Mouse (Mus musculus) layer of hippocampus, adult 11-12 months (tissue): ENCODE data around the gene Kmt5a.
A peak's percentile ranks its signal among the peaks of the same experiment; 100 is the strongest.
"Not testable (repeated sequence)": the region's sequence is repeated elsewhere in the genome, so short reads cannot be mapped to it uniquely, and the experiment has no call there.

Experiments used
- DNase-seq: peaks from one replicate; pipeline ENCODE4 v3.0.0; 2022; ENCODE audit warnings: low spot score

The Kmt5a gene

GRCm38 (mm10) chr5:124483655-124484396 is 44.1 kb downstream of the Kmt5a start:
- no peak for DNase-seq

DNA sequence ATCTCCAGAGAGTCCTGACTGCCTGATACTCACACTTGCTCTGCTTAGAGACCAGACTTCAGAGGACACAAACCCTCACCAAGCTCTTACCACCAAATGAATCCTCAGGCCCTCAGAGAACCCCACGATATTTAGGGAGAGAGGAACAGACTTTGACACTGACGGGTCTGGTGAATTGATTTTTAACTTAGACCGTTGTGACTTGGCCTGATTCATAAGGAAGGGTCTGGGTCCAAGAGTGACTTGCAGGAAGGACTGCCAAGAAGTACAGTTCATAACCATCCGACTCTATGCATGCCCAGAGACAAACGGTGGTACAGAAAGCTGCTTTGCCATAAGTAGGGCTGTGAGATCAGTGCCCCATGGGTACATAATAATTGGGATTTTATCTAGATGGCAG is 45.9 kb downstream of the Kmt5a start:
- no peak for DNase-seq

DNA sequence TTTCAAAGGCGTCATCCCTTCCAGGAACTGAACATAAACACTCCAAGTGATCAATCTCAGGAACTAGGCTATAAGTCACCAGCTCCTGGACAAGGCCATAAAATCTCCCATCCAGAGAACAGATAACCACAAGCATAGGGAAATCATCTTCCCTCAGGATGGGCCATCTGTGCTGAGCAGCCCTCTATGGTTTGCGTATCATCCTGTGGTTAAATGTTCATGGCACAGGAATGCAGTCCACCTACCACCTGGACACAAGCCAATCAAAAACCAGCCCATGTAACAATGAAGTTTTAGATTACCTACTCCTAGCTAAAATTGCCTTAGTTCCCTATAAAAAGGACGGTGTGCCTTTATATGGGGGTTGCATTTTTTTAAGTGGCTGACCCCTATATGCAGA is 49.2 kb downstream of the Kmt5a start:
- DNase-seq: no peak

DNA sequence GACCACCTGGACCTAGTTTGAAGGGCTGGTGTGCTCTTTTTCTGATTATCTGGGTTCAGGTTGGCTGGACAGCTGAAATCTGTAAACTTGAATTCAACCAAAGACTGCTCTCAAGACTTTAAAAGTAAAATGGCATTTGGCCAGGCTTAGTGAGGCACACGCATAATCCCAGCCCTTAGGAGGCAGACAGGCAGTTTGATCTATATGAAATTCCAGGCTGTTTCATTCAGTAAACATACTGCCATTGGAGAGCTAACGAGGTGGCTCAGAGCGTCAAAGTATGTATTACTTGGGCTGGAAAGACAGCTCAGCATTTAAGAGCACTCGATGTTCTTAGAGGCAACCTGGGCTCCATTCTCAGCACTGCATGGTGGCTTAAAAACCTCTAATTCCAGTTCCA is 52.0 kb downstream of the Kmt5a start:
- no peak for DNase-seq

DNA sequence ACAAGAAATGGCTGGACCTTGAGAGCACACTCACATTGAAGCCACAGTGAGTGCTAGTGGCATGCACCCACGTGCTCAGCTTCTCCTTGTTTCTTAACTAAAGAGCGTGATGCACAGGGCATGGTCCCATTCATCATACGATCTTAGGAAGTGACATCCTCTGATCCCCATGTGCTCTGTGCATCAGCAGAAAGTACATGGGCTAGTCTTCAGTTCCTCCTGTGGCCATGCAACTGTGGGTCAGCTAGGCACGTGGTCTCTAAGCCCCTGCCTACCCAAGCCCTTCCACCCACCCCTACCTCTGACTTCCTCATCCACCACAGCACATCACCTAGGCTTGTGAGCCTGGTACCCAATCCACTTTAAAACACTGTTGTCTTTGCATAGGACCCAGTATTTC is 52.9 kb downstream of the Kmt5a start:
- peak; percentile 57 for DNase-seq

- DNase-seq: no peak
These were observed 53.7 kb downstream of the Kmt5a start for GRCm38 (mm10) chr5:124493455-124493854.

- DNase-seq: no peak
These were observed 55.8 kb downstream of the Kmt5a start for GRCm38 (mm10) chr5:124495547-124495946.

- no peak for DNase-seq
These were observed 57.1 kb downstream of the Kmt5a start for GRCm38 (mm10) chr5:124496614-124497514.

DNA sequence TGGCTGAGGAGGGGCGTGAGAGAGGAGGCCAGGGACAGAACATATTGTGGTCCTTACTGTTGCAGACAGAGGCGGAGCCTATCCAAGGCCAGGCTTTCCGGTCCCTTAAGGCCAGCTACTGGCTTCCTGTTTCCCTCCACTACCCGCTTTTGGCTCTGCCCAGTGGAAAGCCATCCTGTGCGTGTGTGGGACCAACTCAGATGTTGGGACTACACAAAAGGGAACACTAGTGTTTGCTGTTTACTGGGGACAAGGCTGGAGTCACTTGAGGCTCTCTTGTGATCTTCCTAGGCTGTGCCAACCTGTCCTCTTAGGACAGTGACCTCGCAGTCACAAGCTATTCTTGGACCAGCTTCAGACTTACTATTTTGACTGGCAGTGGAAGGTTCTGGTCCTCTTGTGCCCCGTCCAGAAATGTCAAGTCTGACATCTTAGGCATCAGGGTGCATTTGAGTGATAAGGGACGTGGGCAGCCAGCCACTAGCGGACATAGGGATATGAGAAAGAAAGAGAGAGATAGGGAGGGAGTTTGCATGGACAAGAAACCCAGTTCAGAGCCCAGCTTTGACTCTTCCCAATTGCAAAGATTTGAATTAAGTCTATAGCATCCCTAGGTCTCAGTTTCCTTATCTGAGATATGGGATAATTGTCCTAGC is 58.6 kb downstream of the Kmt5a start:
- peak; percentile 53 for DNase-seq

DNA sequence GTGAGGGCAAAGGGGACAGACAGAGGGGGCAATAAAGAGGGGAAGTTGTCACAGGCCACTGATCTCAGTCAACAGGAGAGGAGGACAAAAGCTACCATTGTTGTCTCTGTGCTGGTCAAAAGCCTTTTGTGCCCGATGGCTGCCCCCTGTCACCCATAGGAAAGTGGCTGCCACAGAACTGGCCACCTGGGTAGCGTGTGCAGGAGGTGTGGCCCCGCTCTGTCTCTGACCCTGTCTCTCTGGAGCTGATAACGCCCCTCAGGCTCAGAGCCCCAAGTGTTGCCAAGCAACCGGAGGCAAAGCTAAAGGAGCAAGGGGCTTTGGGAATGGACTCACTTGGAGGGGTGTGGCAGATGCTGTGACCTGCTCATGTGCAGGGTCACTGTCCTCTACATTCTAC is 59.3 kb downstream of the Kmt5a start:
- DNase-seq: no peak

DNA sequence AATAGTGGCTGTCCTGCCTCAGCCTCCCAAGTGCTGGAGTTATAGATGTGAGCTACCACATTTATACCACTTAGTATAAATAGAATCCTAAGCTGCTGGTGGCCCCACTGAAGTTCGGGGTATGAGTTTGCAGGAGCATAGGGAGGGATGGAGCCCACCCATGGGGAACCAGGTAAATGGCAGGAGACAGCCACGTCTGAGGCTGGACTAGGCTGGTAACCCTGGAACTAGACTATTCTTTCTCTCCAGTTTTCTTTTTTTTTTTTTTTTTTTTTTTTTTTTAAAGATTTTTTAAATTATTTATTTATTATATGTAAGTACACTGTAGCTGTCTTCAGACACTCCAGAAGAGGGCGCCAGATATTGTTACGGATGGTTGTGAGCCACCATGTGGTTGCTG is 60.3 kb downstream of the Kmt5a start:
- not testable (repeated sequence) for DNase-seq

- DNase-seq: no peak
These were observed 60.8 kb downstream of the Kmt5a start for GRCm38 (mm10) chr5:124500573-124500972.

GRCm38 (mm10) chr5:124501541-124501940 is 61.8 kb downstream of the Kmt5a start:
- no peak for DNase-seq

GRCm38 (mm10) chr5:124503742-124504141 is 64.0 kb downstream of the Kmt5a start:
- peak; percentile 88 for DNase-seq

DNA sequence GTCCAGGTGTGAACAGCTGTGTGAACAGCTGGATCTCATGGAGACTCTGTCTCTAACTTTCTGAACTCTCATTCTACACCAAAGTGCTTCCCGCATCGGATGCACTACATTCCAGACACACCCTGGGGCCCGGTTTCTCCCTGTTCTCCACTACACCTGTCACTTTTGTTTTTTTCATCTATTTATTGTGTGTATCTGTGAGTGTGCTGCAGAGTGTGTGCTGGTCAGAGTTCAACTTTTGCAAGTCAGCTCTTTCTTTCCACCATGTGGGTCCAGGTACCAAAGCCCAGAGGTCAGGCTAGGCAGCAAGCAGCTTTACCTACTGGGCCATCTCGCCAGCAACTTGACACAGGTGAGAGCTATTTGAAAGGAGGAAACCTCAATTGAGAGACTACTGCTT is 65.5 kb downstream of the Kmt5a start:
- DNase-seq: no peak

GRCm38 (mm10) chr5:124506731-124507359 is 67.1 kb downstream of the Kmt5a start:
- no peak for DNase-seq

DNA sequence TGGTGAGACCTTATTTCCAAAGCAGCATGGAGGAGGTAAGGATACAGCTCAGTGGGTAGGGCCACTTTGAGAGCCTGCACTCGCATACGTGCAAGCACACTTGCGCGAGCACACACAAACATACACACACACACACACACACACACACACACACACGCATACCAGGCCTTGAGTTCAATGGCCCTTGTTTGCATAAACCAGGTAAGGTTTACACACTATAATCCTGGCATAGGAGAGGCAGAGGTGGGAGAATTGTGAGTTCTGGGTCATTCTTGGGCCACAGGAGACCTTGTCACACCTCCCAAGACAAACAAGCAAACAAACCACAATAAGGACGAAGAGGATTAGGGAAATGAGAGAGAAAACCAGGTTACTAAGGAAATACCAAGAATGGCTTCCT is 69.5 kb downstream of the Kmt5a start:
- no peak for DNase-seq

DNA sequence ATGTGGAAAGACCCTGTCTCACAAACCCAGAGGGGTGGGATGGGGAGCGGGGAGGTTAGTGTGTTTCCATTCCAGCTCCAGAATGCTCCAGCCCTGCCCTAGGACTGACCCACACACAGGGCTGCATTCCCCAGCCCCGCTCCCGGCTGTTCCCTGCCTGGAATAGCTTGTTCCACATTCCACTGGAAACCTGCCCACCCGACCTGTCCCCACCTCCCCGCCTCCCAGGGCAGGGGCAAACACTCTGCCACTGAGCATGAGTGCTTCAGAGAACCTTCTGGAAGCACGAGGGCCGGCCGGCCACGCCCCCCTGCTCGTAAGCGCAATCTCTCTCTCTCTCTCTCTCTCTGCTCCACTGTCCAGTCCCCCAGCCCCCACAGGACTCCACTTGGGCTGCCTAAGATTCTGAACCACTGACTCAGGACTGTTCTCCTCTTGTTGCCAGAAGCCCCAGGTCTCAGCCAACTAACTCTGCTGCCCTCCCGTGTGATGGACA is 70.1 kb downstream of the Kmt5a start:
- DNase-seq: no peak

GRCm38 (mm10) chr5:124510536-124511050 is 70.9 kb downstream of the Kmt5a start:
- DNase-seq: no peak
